ENCODE assay signal across 13 mouse cellular contexts in genomic region chr11:20357684-20358447, GRCm38 (mm10). TPM values are rescaled to one million over a fixed set of nuclear protein-coding genes. Genes with fewer than 3 reads are reported as not detected.
A peak's percentile ranks its signal among the peaks of the same experiment; 100 is the strongest.
DNase-seq lines count a peak whose midpoint lies in the region; ATAC-seq lines count a peak whose summit lies in the region.
"Had no signal": no experiment of that assay in that cellular context is flagged by ENCODE, and none has a peak within 500 bp of the region (broad histone marks: within the 10 kb centered on the region; RNA-seq: fewer than 3 reads in every experiment).

No protein-coding gene starts in this region.

- no peak overlapping the region for H3K9ac ChIP-seq in kidney, embryonic 15.5 days
- H3K9ac ChIP-seq: heart, embryonic 13.5 days had no signal

- no peak overlapping the region for H3K4me2 ChIP-seq in kidney, embryonic 15.5 days
- H3K4me2 ChIP-seq: heart, embryonic 13.5 days had no signal

- no peaks in the 10 kb centered on the region for H3K9me3 ChIP-seq in kidney, embryonic 15.5 days (replicated peaks)
- H3K9me3 ChIP-seq: heart, embryonic 13.5 days had no signal

- no peak for DNase-seq in kidney, adult 9 months
- peak; percentile 40 for DNase-seq in R1 (ENCODE audit: low read depth, low spot score)
- DNase-seq in fibroblast of lung, adult 2 months (ENCODE audit: low read depth): peak; percentile 19
- DNase-seq in mesoderm, embryonic 11.5 days (ENCODE audit: low read depth, low spot score): peak; percentile 34
- no peak for DNase-seq in c-Kit-positive CD71-positive TER-119-positive erythroid progenitor cells, embryonic 14.5 days (ENCODE audit: low spot score)
- DNase-seq: adrenal gland, adult 2 months; cerebellum, adult 9-11 months; right cerebral cortex, postnatal 25 days; thymus, adult 2 months had no signal

- 0 out of 2 replicates have a peak, but pooled peaks have one; percentile 46 for ATAC-seq in kidney, embryonic 15.5 days (replicated peaks; ENCODE audit: low FRiP score)
- no peak for ATAC-seq in cerebellum, adult (ENCODE audit: insufficient number of reproducible peaks, low FRiP score, low TSS enrichment)

- no peaks in the 10 kb centered on the region for H3K4me1 ChIP-seq in kidney, embryonic 15.5 days
- H3K4me1 ChIP-seq: heart, embryonic 13.5 days had no signal

- no peaks in the 10 kb centered on the region for H3K27me3 ChIP-seq in kidney, embryonic 15.5 days
- H3K27me3 ChIP-seq: heart, embryonic 13.5 days had no signal

- H3K27ac ChIP-seq in kidney, embryonic 15.5 days: no peak overlapping the region
- H3K27ac ChIP-seq: heart, embryonic 13.5 days; macrophage had no signal

- no peak overlapping the region for H3K4me3 ChIP-seq in kidney, embryonic 15.5 days (replicated peaks)
- H3K4me3 ChIP-seq: heart, embryonic 13.5 days had no signal

- H3K36me3 ChIP-seq in kidney, embryonic 15.5 days: no peaks in the 10 kb centered on the region
- H3K36me3 ChIP-seq: heart, embryonic 13.5 days had no signal

- 74% methylated on average over 9 of the region's 9 CpGs for WGBS in kidney, embryonic 15.5 days

RNA-seq across cellular contexts. Expression of gene Slc1a4, which starts 25.4 kb away (rescaled TPM):
- 10.0 and 10.1 TPM in 2 replicates for polyA plus RNA-seq in kidney, embryonic 15.5 days (2015; fragmentation: Nextera tagmentation; extraction: Ambion mirVana)

Comparison
In these comparisons a context has a peak if more than half of its experiments do, and no peak if none do; other contexts are left out.
1. DNase-seq: peak in R1 (single experiment), fibroblast of lung, adult 2 months (single experiment) and mesoderm, embryonic 11.5 days (single experiment); none in kidney, adult 9 months (single experiment) and c-Kit-positive CD71-positive TER-119-positive erythroid progenitor cells, embryonic 14.5 days (single experiment).